Mouse (Mus musculus) lung, adult 2 months (tissue): ENCODE measurements at regions not wholly inside any gene's neighbourhood (a gene's known extent, or its start where the extent isn't known, plus 50 kb on each side); places are given as distances from the start of the nearest gene placed in this dataset.

Experiments
- DNase-seq: peaks from one replicate; pipeline ENCODE4 v3.0.0; 2022
- H3K4me1 ChIP-seq: fragments of 200-500 bp; 2 replicates; pipeline ENCODE4 v1.6.1; 2011; ENCODE audit warnings: low read length; ENCODE audit not compliant: control insufficient read depth, insufficient read depth
- H3K4me3 ChIP-seq: fragments of 200-500 bp; replicated peaks from 2 replicates; pipeline ENCODE3; 2011; ENCODE audit warnings: low read depth, mild to moderate bottlenecking, control low read depth, low read length; ENCODE audit errors: extremely low read depth
- CTCF ChIP-seq: fragments of 200-500 bp; IDR thresholded peaks from 2 replicates; pipeline ENCODE4 v1.5.1; 2011; ENCODE audit warnings: mild to moderate bottlenecking, low read length, control low read depth; ENCODE audit not compliant: insufficient read depth
- POLR2A ChIP-seq: fragments of 200-500 bp; IDR thresholded peaks from 2 replicates; pipeline ENCODE4 v1.6.1; 2011; ENCODE audit warnings: low read depth, mild to moderate bottlenecking, control low read depth, low read length, borderline replicate concordance; ENCODE audit errors: extremely low read depth
- WGBS: fragments of 180-500 bp; shearing (Covaris S2); methylation state at CpG from one replicate; pipeline ENCODE4 v1.1.7; 2018; 5-methylcytosine and 5-hydroxymethylcytosine counted together

- Histone ChIP-seq H3K4me1 (no peaks in the 10 kb centered on the region), H3K4me3 (no peak overlapping the region)
- TF ChIP-seq POLR2A: no peak
- no peak for TF ChIP-seq CTCF
- no peak for DNase-seq
- 31% methylated on average over 3 of the region's 3 CpGs for WGBS
These were observed 103.0 kb downstream of the Nab1 start for GRCm38 (mm10) chr1:52397460-52397859.

GRCm38 (mm10) chr1:52392933-52393332 lies 107.5 kb downstream of the Nab1 start:
- no peak for DNase-seq
- Histone ChIP-seq H3K4me1 (no peaks in the 10 kb centered on the region), H3K4me3 (no peak overlapping the region)
- TF ChIP-seq POLR2A (no peak), CTCF (no peak)
- 24% methylated on average over 2 of the region's 2 CpGs for WGBS

- TF ChIP-seq CTCF (no peak), POLR2A (no peak)
- no peak for DNase-seq
- Histone ChIP-seq H3K4me3 (no peak overlapping the region), H3K4me1 (no peaks in the 10 kb centered on the region)
- WGBS: 57% methylated on average over 6 of the region's 6 CpGs
These were observed 111.6 kb downstream of the Nab1 start for GRCm38 (mm10) chr1:52388836-52389235.

- WGBS: 63% methylated on average over 6 of the region's 6 CpGs
- Histone ChIP-seq H3K4me3 (no peak overlapping the region), H3K4me1 (no peaks in the 10 kb centered on the region)
- TF ChIP-seq POLR2A: no peak
- TF ChIP-seq CTCF: no peak
- DNase-seq: no peak
These were observed 112.4 kb downstream of the Nab1 start for GRCm38 (mm10) chr1:52388118-52388517.

GRCm38 (mm10) chr1:52387062-52387461 lies 113.4 kb downstream of the Nab1 start:
- Histone ChIP-seq H3K4me3 (no peak overlapping the region), H3K4me1 (no peaks in the 10 kb centered on the region)
- DNase-seq: no peak
- no peak for TF ChIP-seq CTCF
- no peak for TF ChIP-seq POLR2A
- WGBS: 81% methylated on average over 3 of the region's 3 CpGs

- Histone ChIP-seq H3K4me1 (no peaks in the 10 kb centered on the region), H3K4me3 (no peak overlapping the region)
- DNase-seq: no peak
- 68% methylated on average over 6 of the region's 6 CpGs for WGBS
- TF ChIP-seq POLR2A (no peak), CTCF (no peak)
These were observed 125.2 kb downstream of the Nab1 start for GRCm38 (mm10) chr1:52375320-52375719.

- WGBS: 69% methylated on average over 2 of the region's 2 CpGs
- no peak for TF ChIP-seq POLR2A
- no peak for TF ChIP-seq CTCF
- Histone ChIP-seq H3K4me1 (no peaks in the 10 kb centered on the region), H3K4me3 (no peak overlapping the region)
- no peak for DNase-seq
These were observed 125.8 kb downstream of the Nab1 start for GRCm38 (mm10) chr1:52374666-52375065.

- TF ChIP-seq POLR2A (no peak), CTCF (no peak)
- no peak for DNase-seq
- Histone ChIP-seq H3K4me1 (no peaks in the 10 kb centered on the region), H3K4me3 (no peak overlapping the region)
- WGBS: 72% methylated on average over 2 of the region's 2 CpGs
These were observed 126.7 kb downstream of the Nab1 start for GRCm38 (mm10) chr1:52373817-52374216.

- Histone ChIP-seq H3K4me1 (no peaks in the 10 kb centered on the region), H3K4me3 (no peak overlapping the region)
- TF ChIP-seq POLR2A (no peak), CTCF (no peak)
- DNase-seq: no peak
- 53% methylated on average over 7 of the region's 7 CpGs for WGBS
These were observed 133.4 kb upstream of the Gls start for GRCm38 (mm10) chr1:52366386-52366785.

GRCm38 (mm10) chr1:52363625-52364024 lies 130.6 kb upstream of the Gls start:
- Histone ChIP-seq H3K4me3 (no peak overlapping the region), H3K4me1 (no peaks in the 10 kb centered on the region)
- DNase-seq: no peak
- TF ChIP-seq CTCF (no peak), POLR2A (no peak)
- WGBS: 69% methylated on average over 3 of the region's 3 CpGs
